Mouse (Mus musculus): ENCODE data around the gene Gm26992. TPM values are rescaled to one million over a fixed set of nuclear protein-coding genes. Genes with fewer than 3 reads are reported as not detected.
A peak's percentile ranks its signal among the peaks of the same experiment; 100 is the strongest.

The Gm26992 gene
- polyA plus RNA-seq, 1 experiment = 1.1 TPM

DNA sequence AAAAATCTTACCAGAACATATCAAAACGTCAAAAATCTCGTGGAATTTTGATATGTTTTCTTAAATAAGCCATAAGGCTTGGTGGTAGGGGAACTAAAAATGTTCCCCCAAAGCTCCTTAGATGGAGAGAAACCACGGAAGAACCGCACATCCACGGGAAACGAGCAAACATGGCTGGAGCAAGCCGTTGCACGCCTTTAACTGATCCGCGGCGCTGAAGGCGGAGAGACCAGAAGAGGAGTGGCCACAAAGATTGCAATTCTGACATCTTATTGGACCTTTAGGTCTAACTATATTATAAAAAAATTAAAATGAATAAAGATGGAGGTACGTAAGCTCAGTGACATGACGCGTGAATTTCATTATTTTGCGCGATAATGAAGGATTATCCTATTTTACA is 61.2 kb downstream of the Gm26992 start:
- DNase-seq (ENCODE audit: low spot score) = peak; percentile 41

- DNase-seq (ENCODE audit: low spot score) = no peak
These were observed 62.2 kb downstream of the Gm26992 start for GRCm38 (mm10) chrX:103484050-103484449.

DNA sequence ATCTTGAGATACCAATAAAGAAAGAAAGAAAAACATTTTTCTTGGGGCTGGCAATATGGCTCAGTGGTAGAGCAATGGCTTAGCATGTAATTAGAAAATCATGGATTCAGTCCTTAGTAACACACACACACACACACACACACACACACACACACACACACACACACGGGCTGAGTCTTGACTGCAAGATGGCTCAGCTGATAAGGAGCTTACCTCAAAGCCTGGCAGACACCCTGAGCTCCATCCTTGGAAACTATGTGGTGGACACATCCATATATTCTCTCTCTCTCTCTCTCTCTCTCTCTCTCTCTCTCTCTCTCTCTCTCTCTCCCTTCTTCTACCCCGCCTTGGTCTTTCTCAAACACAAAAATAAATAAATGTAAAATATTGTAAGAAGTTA is 69.0 kb downstream of the Gm26992 start:
- no peak for DNase-seq (ENCODE audit: low spot score)

GRCm38 (mm10) chrX:103492398-103493256 is 70.8 kb downstream of the Gm26992 start:
- DNase-seq (ENCODE audit: low spot score) = no peak

DNA sequence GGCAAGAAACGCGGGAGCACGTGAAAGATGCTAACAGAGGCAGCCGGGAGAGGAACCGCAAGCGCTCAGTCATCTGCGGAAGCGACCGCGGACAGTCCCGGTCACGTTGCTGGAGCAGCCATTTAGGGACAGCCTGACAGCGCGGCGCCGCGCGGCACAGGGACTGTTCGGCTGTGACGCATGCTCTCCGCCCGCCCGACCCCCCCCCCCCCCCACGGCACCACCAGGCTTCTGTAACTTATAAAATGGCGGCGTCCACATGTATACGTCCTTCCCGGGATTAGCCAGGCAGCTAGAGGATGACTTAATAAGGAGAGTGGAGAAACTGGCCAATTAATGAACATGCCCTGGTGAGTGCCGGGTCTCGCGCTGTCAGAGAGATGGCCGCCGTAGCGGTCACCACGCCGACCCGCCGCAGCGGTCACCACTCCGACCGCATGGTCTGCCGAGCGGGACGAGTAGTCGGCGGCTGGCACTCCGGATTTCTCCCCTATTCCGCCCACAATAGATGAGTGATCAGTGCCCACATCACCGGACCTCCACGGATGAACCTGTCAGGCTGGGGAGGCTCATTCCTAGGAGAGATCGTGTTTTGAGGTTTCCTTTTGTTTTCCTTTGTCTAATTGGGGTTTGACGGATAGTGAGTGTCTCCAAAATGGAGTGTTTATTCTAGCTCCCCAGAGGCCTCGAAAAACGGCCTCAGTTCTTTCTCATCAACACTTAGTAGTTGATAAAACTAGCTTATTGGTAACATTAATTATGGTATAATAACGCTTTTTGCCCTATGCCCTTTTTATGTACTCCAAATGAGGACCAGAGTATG is 71.8 kb downstream of the Gm26992 start:
- peak; percentile 71 for DNase-seq (ENCODE audit: low spot score)

GRCm38 (mm10) chrX:103499374-103499773 is 77.6 kb downstream of the Gm26992 start:
- no peak for DNase-seq (ENCODE audit: low spot score)

GRCm38 (mm10) chrX:103500137-103500536 is 78.3 kb downstream of the Gm26992 start:
- no peak for DNase-seq (ENCODE audit: low spot score)

- DNase-seq (ENCODE audit: low spot score) = no peak
These were observed 86.4 kb downstream of the Gm26992 start for GRCm38 (mm10) chrX:103508218-103508617.

DNA sequence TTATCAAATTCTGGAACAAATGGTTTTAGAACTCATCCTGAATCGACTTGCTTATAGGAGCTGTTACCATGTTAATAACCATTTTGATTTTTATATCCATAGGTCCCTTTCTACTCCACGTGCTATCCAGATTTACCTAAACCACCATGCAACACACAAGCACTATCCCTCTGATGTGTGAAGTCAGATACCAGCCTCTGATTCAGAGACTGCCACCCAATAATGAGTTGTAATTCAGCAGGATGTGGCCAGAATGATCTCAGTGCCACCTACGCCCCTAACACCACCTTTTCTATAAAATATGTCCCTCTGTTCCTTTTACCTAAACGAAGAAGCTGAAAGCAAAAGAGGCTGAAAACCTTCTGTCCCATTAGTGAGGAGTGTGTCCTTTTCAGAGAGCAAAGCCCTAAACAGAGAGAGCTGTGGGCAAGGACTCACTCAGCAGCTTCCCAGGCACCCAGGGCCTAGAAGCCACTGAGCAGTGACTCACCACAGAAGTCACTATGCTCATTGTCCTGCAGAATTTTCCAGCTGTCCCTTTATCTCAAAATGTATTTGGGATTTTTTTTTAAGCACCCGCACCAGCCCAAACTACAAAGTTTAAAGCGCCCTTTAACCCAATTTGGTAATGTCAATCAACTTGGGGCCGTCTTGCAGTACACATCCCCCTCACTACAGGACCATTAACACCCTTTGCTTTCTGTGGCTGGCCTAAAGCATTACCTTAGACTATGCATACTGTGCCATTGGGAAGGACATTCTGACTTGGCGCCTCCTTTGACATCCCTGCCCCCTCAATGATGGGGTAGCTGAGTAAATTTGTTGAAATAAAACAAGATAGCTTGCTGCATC is 87.6 kb downstream of the Gm26992 start:
- no peak for DNase-seq (ENCODE audit: low spot score)

DNA sequence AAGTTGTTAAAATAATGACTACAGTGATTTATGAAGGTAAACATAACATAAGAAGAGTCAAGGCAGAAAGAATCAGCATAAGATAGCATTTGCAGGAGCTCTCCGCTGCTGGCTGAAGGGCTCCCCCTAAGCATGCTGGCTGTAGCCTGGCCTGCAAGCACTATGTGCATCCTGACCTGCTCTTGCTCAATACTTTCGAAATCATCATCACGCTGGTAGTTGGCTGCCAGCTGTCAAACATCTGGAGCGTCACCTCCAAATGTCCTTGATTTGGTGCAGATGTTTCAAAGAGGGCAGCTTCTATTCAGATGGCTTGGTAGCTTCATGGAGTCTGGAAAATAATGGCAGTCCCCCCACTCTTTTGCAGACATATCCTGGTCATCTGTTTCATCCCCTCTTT is 93.0 kb downstream of the Gm26992 start:
- DNase-seq (ENCODE audit: low spot score) = no peak

DNA sequence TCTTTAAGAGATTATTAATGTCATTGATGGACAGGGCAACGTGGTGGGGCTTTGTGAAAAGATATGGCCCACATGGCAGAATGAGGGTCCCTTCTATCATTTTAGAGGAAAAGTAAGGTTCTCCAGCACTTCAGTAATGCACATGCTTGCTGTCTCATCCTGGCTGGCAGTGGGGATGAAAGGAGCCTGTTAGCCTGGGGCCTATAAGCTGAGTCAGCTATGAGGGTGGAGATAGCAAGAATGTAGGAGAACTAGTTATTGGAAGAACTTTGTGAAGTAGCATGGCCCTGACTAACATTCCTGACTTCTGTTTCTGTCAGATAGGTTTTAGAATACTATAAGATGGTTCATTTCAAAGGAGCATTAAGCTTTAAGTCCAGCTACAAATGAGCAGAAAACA is 93.5 kb downstream of the Gm26992 start:
- DNase-seq (ENCODE audit: low spot score) = no peak

- DNase-seq (ENCODE audit: low spot score) = no peak
These were observed 97.0 kb downstream of the Gm26992 start for GRCm38 (mm10) chrX:103518798-103519197.

DNA sequence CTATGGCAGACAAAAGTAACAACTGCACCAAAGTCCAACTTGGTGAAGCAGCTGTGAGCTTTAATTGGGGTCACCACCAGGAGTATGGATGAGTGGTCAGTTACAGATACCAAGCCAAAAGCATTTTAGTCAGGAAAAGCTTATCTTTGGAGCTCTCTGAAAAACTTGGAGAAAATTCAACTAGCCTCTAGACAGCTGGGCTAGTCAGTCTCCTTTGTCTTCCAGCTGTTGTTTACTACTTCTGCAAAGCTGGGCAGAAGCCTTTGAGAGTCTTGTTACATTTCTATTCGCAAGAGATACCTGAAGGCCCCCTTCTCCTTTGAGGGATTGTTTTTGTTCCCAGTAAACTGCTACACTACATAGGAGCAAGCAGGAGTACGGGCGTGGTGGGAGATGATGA is 97.7 kb downstream of the Gm26992 start:
- no peak for DNase-seq (ENCODE audit: low spot score)

- DNase-seq (ENCODE audit: low spot score) = no peak
These were observed 99.5 kb downstream of the Gm26992 start for GRCm38 (mm10) chrX:103521221-103521716.

DNA sequence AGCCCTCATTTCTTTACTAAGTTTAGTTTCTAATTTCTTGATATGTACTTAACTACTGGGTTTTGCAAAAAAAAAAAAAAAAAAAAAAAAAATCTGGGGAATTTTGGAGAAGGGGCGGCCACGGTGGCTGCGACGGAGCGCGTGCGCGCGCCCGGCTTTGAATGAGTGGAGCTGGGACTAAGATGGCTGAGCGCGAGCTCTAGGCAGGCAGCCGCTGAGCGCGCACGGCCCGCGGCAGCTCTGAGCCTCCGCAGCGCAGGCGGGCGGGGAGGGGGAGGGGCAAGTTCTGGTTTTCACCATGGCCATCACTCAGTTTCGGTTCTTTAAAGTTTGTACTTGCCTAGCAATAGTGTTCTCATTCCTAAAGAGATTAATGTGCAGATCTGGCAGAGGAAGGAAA is 107.4 kb downstream of the Gm26992 start:
- peak; percentile 51 for DNase-seq (ENCODE audit: low spot score)

Other genes with a start within 250 kb of the Gm26992 start
- gene Nap1l2, start 235.4 kb upstream of the Gm26992 start, polyA plus RNA-seq (2012; rRNA removed) = 0.30 and 0.31 TPM in 2 replicates
- gene Cdx4, start 100.6 kb upstream of the Gm26992 start, polyA plus RNA-seq (2012; rRNA removed) = not detected in 2 replicates
- 3.4 and 3.8 TPM in 2 replicates for gene Chic1, start 65.5 kb upstream of the Gm26992 start, polyA plus RNA-seq (2012; rRNA removed)
- gene Tsx, start 7.5 kb upstream of the Gm26992 start, polyA plus RNA-seq (2012; rRNA removed) = 1.3 TPM in 2 replicates
- gene Zcchc13, start 208.6 kb downstream of the Gm26992 start, polyA plus RNA-seq (2012; rRNA removed) = 0.14 and 0.31 TPM in 2 replicates

All from urinary bladder, adult 2 months (tissue).